Mouse (Mus musculus): ENCODE results near the gene Igsf9b. TPM values are rescaled to one million over a fixed set of nuclear protein-coding genes. Genes with fewer than 3 reads are reported as not detected.

Igsf9b gene
- polyA plus RNA-seq, 1 experiment: 2.6 TPM

- H3K27me3 ChIP-seq (ENCODE audit: control insufficient read depth, insufficient read depth, low read length): no peaks in the 10 kb centered on the region
- peaks cover 7% of the 10 kb centered on the region; the same call in 1 of the 2 replicates for H3K4me1 ChIP-seq (ENCODE audit: control insufficient read depth, insufficient read depth, insufficient read length, low read length)
- no peak overlapping the region for H3K27ac ChIP-seq (ENCODE audit: insufficient read depth, low read depth, low read length)
- no peaks in the 10 kb centered on the region for H3K36me3 ChIP-seq (ENCODE audit: control insufficient read depth, insufficient read depth, low read length)
- TF ChIP-seq POLR2A (IDR thresholded peaks at IDR 0.05; ENCODE audit: low read depth, low read length) (no peak), CTCF (IDR thresholded peaks at IDR 0.05; ENCODE audit: extremely low read depth, insufficient read length, insufficient replicate concordance, low read depth, low read length) (no peak)
- WGBS: 79% methylated on average over 5 of the region's 5 CpGs
- no peak overlapping the region for H3K4me3 ChIP-seq (ENCODE audit: low read depth, low read length)
These were observed 3.3 kb downstream of the Igsf9b start for GRCm38 (mm10) chr9:27302291-27302690.

- TF ChIP-seq CTCF (IDR thresholded peaks at IDR 0.05; ENCODE audit: extremely low read depth, insufficient read length, insufficient replicate concordance, low read depth, low read length): no peak
- no peak for TF ChIP-seq POLR2A (IDR thresholded peaks at IDR 0.05; ENCODE audit: low read depth, low read length)
- H3K4me3 ChIP-seq (ENCODE audit: low read depth, low read length): no peak overlapping the region
- no peak overlapping the region for H3K27ac ChIP-seq (ENCODE audit: insufficient read depth, low read depth, low read length)
- H3K4me1 ChIP-seq (ENCODE audit: control insufficient read depth, insufficient read depth, insufficient read length, low read length): peaks cover 7% of the 10 kb centered on the region; the same call in 1 of the 2 replicates
- 59% methylated on average over 17 of the region's 17 CpGs for WGBS
- no peaks in the 10 kb centered on the region for H3K27me3 ChIP-seq (ENCODE audit: control insufficient read depth, insufficient read depth, low read length)
- no peaks in the 10 kb centered on the region for H3K36me3 ChIP-seq (ENCODE audit: control insufficient read depth, insufficient read depth, low read length)
These were observed 4.8 kb downstream of the Igsf9b start for GRCm38 (mm10) chr9:27303571-27304484.

GRCm38 (mm10) chr9:27304485-27305102 lies 5.6 kb downstream of the Igsf9b start:
- Histone ChIP-seq H3K36me3 (ENCODE audit: control insufficient read depth, insufficient read depth, low read length) (no peaks in the 10 kb centered on the region), H3K27me3 (ENCODE audit: control insufficient read depth, insufficient read depth, low read length) (no peaks in the 10 kb centered on the region), H3K4me3 (ENCODE audit: low read depth, low read length) (no peak overlapping the region), H3K4me1 (ENCODE audit: control insufficient read depth, insufficient read depth, insufficient read length, low read length) (peaks cover 7% of the 10 kb centered on the region; the same call in 1 of the 2 replicates), H3K27ac (ENCODE audit: insufficient read depth, low read depth, low read length) (no peak overlapping the region)
- no peak for TF ChIP-seq CTCF (IDR thresholded peaks at IDR 0.05; ENCODE audit: extremely low read depth, insufficient read length, insufficient replicate concordance, low read depth, low read length)
- no peak for TF ChIP-seq POLR2A (IDR thresholded peaks at IDR 0.05; ENCODE audit: low read depth, low read length)
- WGBS: 63% methylated on average over 5 of the region's 5 CpGs

- TF ChIP-seq POLR2A (IDR thresholded peaks at IDR 0.05; ENCODE audit: low read depth, low read length) (no peak), CTCF (IDR thresholded peaks at IDR 0.05; ENCODE audit: extremely low read depth, insufficient read length, insufficient replicate concordance, low read depth, low read length) (no peak)
- Histone ChIP-seq H3K27ac (ENCODE audit: insufficient read depth, low read depth, low read length) (no peak overlapping the region), H3K4me1 (ENCODE audit: control insufficient read depth, insufficient read depth, insufficient read length, low read length) (peaks cover 7% of the 10 kb centered on the region; the same call in 1 of the 2 replicates), H3K27me3 (ENCODE audit: control insufficient read depth, insufficient read depth, low read length) (no peaks in the 10 kb centered on the region), H3K4me3 (ENCODE audit: low read depth, low read length) (no peak overlapping the region), H3K36me3 (ENCODE audit: control insufficient read depth, insufficient read depth, low read length) (no peaks in the 10 kb centered on the region)
- WGBS: 65% methylated on average over 3 of the region's 3 CpGs
These were observed 6.5 kb downstream of the Igsf9b start for GRCm38 (mm10) chr9:27305502-27305901.

- WGBS: 13% methylated on average over 4 of the region's 4 CpGs
- no peak overlapping the region for H3K27ac ChIP-seq (ENCODE audit: insufficient read depth, low read depth, low read length)
- H3K4me3 ChIP-seq (ENCODE audit: low read depth, low read length): no peak overlapping the region
- peaks cover 7% of the 10 kb centered on the region; the same call in 1 of the 2 replicates for H3K4me1 ChIP-seq (ENCODE audit: control insufficient read depth, insufficient read depth, insufficient read length, low read length)
- H3K27me3 ChIP-seq (ENCODE audit: control insufficient read depth, insufficient read depth, low read length): no peaks in the 10 kb centered on the region
- peaks cover 2% of the 10 kb centered on the region; the same call in 1 of the 2 replicates for H3K36me3 ChIP-seq (ENCODE audit: control insufficient read depth, insufficient read depth, low read length)
- no peak for TF ChIP-seq CTCF (IDR thresholded peaks at IDR 0.05; ENCODE audit: extremely low read depth, insufficient read length, insufficient replicate concordance, low read depth, low read length)
These were observed 7.6 kb downstream of the Igsf9b start for GRCm38 (mm10) chr9:27306642-27307041.

GRCm38 (mm10) chr9:27307265-27307664 lies 8.3 kb downstream of the Igsf9b start:
- Histone ChIP-seq H3K36me3 (ENCODE audit: control insufficient read depth, insufficient read depth, low read length) (peaks cover 3% of the 10 kb centered on the region; the same call in 1 of the 2 replicates), H3K27ac (ENCODE audit: insufficient read depth, low read depth, low read length) (no peak overlapping the region), H3K4me1 (ENCODE audit: control insufficient read depth, insufficient read depth, insufficient read length, low read length) (peaks cover 7% of the 10 kb centered on the region; the same call in 1 of the 2 replicates), H3K4me3 (ENCODE audit: low read depth, low read length) (no peak overlapping the region), H3K27me3 (ENCODE audit: control insufficient read depth, insufficient read depth, low read length) (no peaks in the 10 kb centered on the region)
- 27% methylated on average over 3 of the region's 3 CpGs for WGBS
- TF ChIP-seq POLR2A (IDR thresholded peaks at IDR 0.05; ENCODE audit: low read depth, low read length) (no peak), CTCF (IDR thresholded peaks at IDR 0.05; ENCODE audit: extremely low read depth, insufficient read length, insufficient replicate concordance, low read depth, low read length) (no peak)

GRCm38 (mm10) chr9:27308045-27308444 lies 9.0 kb downstream of the Igsf9b start:
- no peak overlapping the region for H3K4me3 ChIP-seq (ENCODE audit: low read depth, low read length)
- peaks cover 7% of the 10 kb centered on the region; the same call in 1 of the 2 replicates for H3K4me1 ChIP-seq (ENCODE audit: control insufficient read depth, insufficient read depth, insufficient read length, low read length)
- TF ChIP-seq CTCF (IDR thresholded peaks at IDR 0.05; ENCODE audit: extremely low read depth, insufficient read length, insufficient replicate concordance, low read depth, low read length): no peak
- no peak for TF ChIP-seq POLR2A (IDR thresholded peaks at IDR 0.05; ENCODE audit: low read depth, low read length)
- H3K27me3 ChIP-seq (ENCODE audit: control insufficient read depth, insufficient read depth, low read length): no peaks in the 10 kb centered on the region
- 40% methylated on average over 7 of the region's 7 CpGs for WGBS
- no peak overlapping the region for H3K27ac ChIP-seq (ENCODE audit: insufficient read depth, low read depth, low read length)
- peaks cover 3% of the 10 kb centered on the region; the same call in 1 of the 2 replicates for H3K36me3 ChIP-seq (ENCODE audit: control insufficient read depth, insufficient read depth, low read length)
